ENCODE assay signal across 13 mouse cellular contexts in genomic region chr5:107151320-107151719, GRCm38 (mm10).
DNase-seq lines count a peak whose midpoint lies in the region; ATAC-seq and TF ChIP-seq lines count a peak whose summit lies in the region.
"Had no signal": no experiment of that assay in that cellular context is flagged by ENCODE, and none has a peak within 500 bp of the region (broad histone marks: within the 10 kb centered on the region; RNA-seq: fewer than 3 reads in every experiment).

No protein-coding gene starts in this region.

- no peak for TF ChIP-seq CTCF in kidney, adult 2 months (conservative IDR thresholded peaks at IDR 0.05; ENCODE audit: insufficient read depth, insufficient read length, low read depth, low read length)
- no peak for TF ChIP-seq CTCF in heart, adult 2 months (IDR thresholded peaks at IDR 0.05)

- peak overlapping the region; percentile 58 for H3K27ac ChIP-seq in kidney, embryonic 15.5 days
- no peak overlapping the region for H3K27ac ChIP-seq in kidney, adult 2 months (ENCODE audit: insufficient read depth, low read depth, low read length)
- no peak overlapping the region; the same call in 1 of the 2 replicates for H3K27ac ChIP-seq in embryonic facial prominence, embryonic 11.5 days (replicated peaks; ENCODE audit: low read depth, low read length)
- H3K27ac ChIP-seq in heart, adult 2 months: peak overlapping the region; percentile 78
- peak overlapping the region; percentile 86 for H3K27ac ChIP-seq in limb, embryonic 13.5 days
- H3K27ac ChIP-seq: forebrain, embryonic 13.5 days; hindbrain, embryonic 14.5 days had no signal

- H3K9ac ChIP-seq in kidney, embryonic 15.5 days: no peak overlapping the region
- no peak overlapping the region for H3K9ac ChIP-seq in embryonic facial prominence, embryonic 11.5 days (replicated peaks; ENCODE audit: low read length)
- H3K9ac ChIP-seq in heart, adult 2 months (ENCODE audit: low read depth, low read length): no peak overlapping the region
- H3K9ac ChIP-seq in limb, embryonic 13.5 days: 0 out of 2 replicates have a peak overlapping the region, but pooled peaks have one; percentile 8
- H3K9ac ChIP-seq: forebrain, embryonic 13.5 days; hindbrain, embryonic 14.5 days had no signal

- peak; percentile 98 for TF ChIP-seq EP300 in heart, adult 2 months (IDR thresholded peaks at IDR 0.05; ENCODE audit: insufficient read depth, low read depth, low read length)

- WGBS in kidney, embryonic 15.5 days: 43% methylated on average over 3 of the region's 3 CpGs
- 81% methylated on average over 3 of the region's 3 CpGs for WGBS in kidney, adult 2 months
- 58% methylated on average over 3 of the region's 3 CpGs for WGBS in embryonic facial prominence, embryonic 11.5 days
- 32% methylated on average over 3 of the region's 3 CpGs for WGBS in heart, adult 2 months
- 20% methylated on average over 3 of the region's 3 CpGs for WGBS in limb, embryonic 13.5 days

- H3K79me2 ChIP-seq in heart, adult 2 months (replicated peaks; ENCODE audit: control insufficient read depth, insufficient read depth, low read length): no peaks in the 10 kb centered on the region

- H3K9me3 ChIP-seq in kidney, embryonic 15.5 days (replicated peaks): no peaks in the 10 kb centered on the region
- H3K9me3 ChIP-seq in embryonic facial prominence, embryonic 11.5 days (replicated peaks; ENCODE audit: control insufficient read depth, low read length): no peaks in the 10 kb centered on the region
- H3K9me3 ChIP-seq in limb, embryonic 13.5 days: no peaks in the 10 kb centered on the region
- H3K9me3 ChIP-seq: forebrain, embryonic 13.5 days; megakaryocyte, embryonic 14.5 days had no signal

- H3K4me1 ChIP-seq in kidney, embryonic 15.5 days: peaks cover 38% of the 10 kb centered on the region
- H3K4me1 ChIP-seq in kidney, adult 2 months (ENCODE audit: control insufficient read depth, insufficient read depth, low read length): peaks cover 6% of the 10 kb centered on the region; the same call in 1 of the 2 replicates
- no peaks in the 10 kb centered on the region; the same call in 1 of the 2 replicates for H3K4me1 ChIP-seq in embryonic facial prominence, embryonic 11.5 days (ENCODE audit: control insufficient read depth, insufficient read depth, low read length)
- H3K4me1 ChIP-seq in heart, adult 2 months (ENCODE audit: control insufficient read depth, insufficient read depth, low read length): peaks cover 21% of the 10 kb centered on the region
- H3K4me1 ChIP-seq in limb, embryonic 13.5 days: peaks cover 55% of the 10 kb centered on the region
- H3K4me1 ChIP-seq: megakaryocyte, embryonic 14.5 days had no signal

- intact Hi-C loops in heart, adult 2 months (cut with DNase I): loop anchor here (1.0 to 5.0 kb wide), 4 partner anchors 17 to 137 kb away; partner anchors contain the start of gene Tgfbr3
- intact Hi-C loops in left cerebral cortex, postnatal 10 days (cut with DNase I): loop anchor here (10.0 kb wide), 1 partner anchor 133 kb away; the partner anchor contains the start of gene Tgfbr3

- no peaks in the 10 kb centered on the region for H3K27me3 ChIP-seq in kidney, embryonic 15.5 days
- H3K27me3 ChIP-seq in kidney, adult 2 months (replicated peaks; ENCODE audit: control insufficient read depth, insufficient read depth, low read length): no peaks in the 10 kb centered on the region
- no peaks in the 10 kb centered on the region for H3K27me3 ChIP-seq in embryonic facial prominence, embryonic 11.5 days (ENCODE audit: control insufficient read depth, insufficient read depth, low read length)
- no peaks in the 10 kb centered on the region for H3K27me3 ChIP-seq in heart, adult 2 months (ENCODE audit: control insufficient read depth, insufficient read depth, low read length)
- no peaks in the 10 kb centered on the region for H3K27me3 ChIP-seq in limb, embryonic 13.5 days

- H3K4me3 ChIP-seq in kidney, embryonic 15.5 days (replicated peaks): no peak overlapping the region
- no peak overlapping the region for H3K4me3 ChIP-seq in kidney, adult 2 months (ENCODE audit: insufficient read depth, low read depth, low read length)
- no peak overlapping the region for H3K4me3 ChIP-seq in embryonic facial prominence, embryonic 11.5 days (ENCODE audit: low read depth, low read length)
- no peak overlapping the region for H3K4me3 ChIP-seq in heart, adult 2 months
- no peak overlapping the region for H3K4me3 ChIP-seq in limb, embryonic 13.5 days
- H3K4me3 ChIP-seq: forebrain, embryonic 13.5 days; megakaryocyte, embryonic 14.5 days had no signal

- H3K4me2 ChIP-seq in kidney, embryonic 15.5 days: no peak overlapping the region
- no peak overlapping the region for H3K4me2 ChIP-seq in embryonic facial prominence, embryonic 11.5 days (ENCODE audit: low read depth, low read length)
- H3K4me2 ChIP-seq in limb, embryonic 13.5 days (replicated peaks): peak overlapping the region; percentile 41
- H3K4me2 ChIP-seq: forebrain, embryonic 13.5 days; hindbrain, embryonic 14.5 days had no signal

- H3K36me3 ChIP-seq in kidney, embryonic 15.5 days: 0 out of 2 replicates have a peak, but pooled peaks cover 2% of the 10 kb centered on the region
- H3K36me3 ChIP-seq in kidney, adult 2 months (ENCODE audit: control insufficient read depth, insufficient read depth, low read length): no peaks in the 10 kb centered on the region
- H3K36me3 ChIP-seq in embryonic facial prominence, embryonic 11.5 days (replicated peaks; ENCODE audit: control insufficient read depth, insufficient read depth, low read depth, low read length): no peaks in the 10 kb centered on the region
- peaks cover 21% of the 10 kb centered on the region for H3K36me3 ChIP-seq in heart, adult 2 months (ENCODE audit: control insufficient read depth, insufficient read depth, low read length)
- peaks cover 10% of the 10 kb centered on the region; the same call in 1 of the 2 replicates for H3K36me3 ChIP-seq in limb, embryonic 13.5 days

- no peak for TF ChIP-seq POLR2A in kidney, adult 2 months (IDR thresholded peaks at IDR 0.05; ENCODE audit: low read depth, low read length)
- 0 out of 2 replicates have a peak, but pooled peaks have one; percentile 31 for TF ChIP-seq POLR2A in heart, adult 2 months (IDR thresholded peaks at IDR 0.05; ENCODE audit: insufficient read depth, low read depth, low read length)

- no peak for DNase-seq in kidney, adult 2 months
- peak; percentile 45 for DNase-seq in embryonic facial prominence, embryonic 11.5 days (ENCODE audit: low spot score)
- peak; percentile 59 to 77 for DNase-seq in heart, adult 2 months
- no peak for DNase-seq in right cerebral cortex, adult 2 months (ENCODE audit: low spot score in 2 of 2)
- DNase-seq in left cerebral cortex, postnatal 10 days (ENCODE audit: extremely low spot score in 1 of 2, low spot score in 2 of 2): no peak
- no peak for DNase-seq in adrenal gland, postnatal 14 days
- DNase-seq: cerebellum, adult 11 months; layer of hippocampus, postnatal 36 days had no signal

- ATAC-seq in kidney, embryonic 15.5 days (replicated peaks; ENCODE audit: low FRiP score): peak; percentile 43; the same call in 1 of the 2 replicates
- ATAC-seq in embryonic facial prominence, embryonic 11.5 days (replicated peaks; ENCODE audit: insufficient number of reproducible peaks, low FRiP score, low TSS enrichment, low read depth): 0 out of 2 replicates have a peak, but pooled peaks have one; percentile 19
- peak; percentile 83 for ATAC-seq in limb, embryonic 13.5 days (ENCODE audit: low FRiP score, low read depth)
- ATAC-seq: forebrain, embryonic 13.5 days had no signal

Comparison
In these comparisons a context has a peak if more than half of its experiments do, and no peak if none do; other contexts are left out.
1. H3K27ac ChIP-seq: peak in kidney, embryonic 15.5 days (single experiment), heart, adult 2 months (single experiment) and limb, embryonic 13.5 days (single experiment); none in kidney, adult 2 months (single experiment) and embryonic facial prominence, embryonic 11.5 days (single experiment).
2. ATAC-seq: peak in every context shown above with its lines; median percentile 83 in limb, embryonic 13.5 days; 43 in kidney, embryonic 15.5 days; 19 in embryonic facial prominence, embryonic 11.5 days.
3. DNase-seq: peak in embryonic facial prominence, embryonic 11.5 days (single experiment) and heart, adult 2 months (2 of 2); none in kidney, adult 2 months (single experiment), right cerebral cortex, adult 2 months (0 of 2), left cerebral cortex, postnatal 10 days (0 of 2) and adrenal gland, postnatal 14 days (single experiment).